Mouse (Mus musculus) kidney, postnatal 0 days (tissue): ENCODE data around the gene Rpl27a. TPM values are rescaled to one million over a fixed set of nuclear protein-coding genes. Genes with fewer than 3 reads are reported as not detected.

ENCODE experiments used
- ATAC-seq: fragments of 200-750 bp; cut with Nextera tagmentation; replicated peaks from 2 replicates; pipeline ENCODE4 v1.8.0; 2017; ENCODE audit warnings: low read depth, moderate number of reproducible peaks, moderate TSS enrichment, moderate library complexity; ENCODE audit not compliant: low FRiP score
- DNase-seq: peaks from one replicate; pipeline ENCODE4 v3.0.0-alpha.2; 2016; ENCODE audit warnings: low spot score
- H3K27ac ChIP-seq: fragments of 300-500 bp; sonication (generic); 2 replicates; pipeline ENCODE4 v1.5.1; 2014; ENCODE audit warnings: mild to moderate bottlenecking
- H3K27me3 ChIP-seq: fragments of 300-500 bp; sonication (generic); 2 replicates; pipeline ENCODE4 v1.6.1; 2014; ENCODE audit warnings: low read length, mixed read lengths; ENCODE audit not compliant: insufficient read depth
- H3K36me3 ChIP-seq: fragments of 300-500 bp; sonication (generic); 2 replicates; pipeline ENCODE4 v1.6.1; 2014; ENCODE audit warnings: low read length, mixed read lengths; ENCODE audit not compliant: insufficient read depth
- H3K4me1 ChIP-seq: fragments of 300-500 bp; sonication (generic); replicated peaks from 2 replicates; pipeline ENCODE4 v1.6.1; 2014; ENCODE audit warnings: antibody characterized with exemption, low read length, mixed read lengths; ENCODE audit not compliant: insufficient read depth
- H3K4me2 ChIP-seq: fragments of 300-500 bp; sonication (generic); 2 replicates; pipeline ENCODE4 v1.6.1; 2014; ENCODE audit warnings: mild to moderate bottlenecking, low read length, moderate library complexity, mixed read lengths
- H3K4me3 ChIP-seq: fragments of 300-500 bp; sonication (generic); replicated peaks from 2 replicates; pipeline ENCODE4 v1.5.1; 2014; ENCODE audit warnings: low read depth, low read length
- H3K9ac ChIP-seq: fragments of 300-500 bp; sonication (generic); 2 replicates; pipeline ENCODE4 v1.6.1; 2014; ENCODE audit warnings: low read depth, low read length
- H3K9me3 ChIP-seq: fragments of 300-500 bp; sonication (generic); replicated peaks from 2 replicates; pipeline ENCODE4 v1.6.1; 2016; ENCODE audit warnings: low read length, inconsistent platforms, mixed read lengths
- CTCF ChIP-seq: IDR thresholded peaks from 2 replicates; pipeline ENCODE4 v1.5.1; 2016; ENCODE audit warnings: antibody characterized with exemption, low read depth, mild to moderate bottlenecking, moderate library complexity
- WGBS: fragments of 180-500 bp; shearing (Covaris S2); extraction: QIAGEN DNeasy Blood & Tissue Kit; methylation state at CpG from one replicate; pipeline ENCODE4 v1.1.7; 2014; 5-methylcytosine and 5-hydroxymethylcytosine counted together
- polyA plus RNA-seq: library from polyadenylated mRNA; unstranded; fragments of >200 nt; fragmentation: Nextera tagmentation; extraction: Ambion mirVana; gene quantifications from 2 replicates; pipeline ENCODE4 v1.2.1, GENCODE M21; 2015

Rpl27a gene
- polyA plus RNA-seq, 1 experiment from 2014 or later = 166 TPM

- Histone ChIP-seq H3K36me3 (peaks cover 28% of the 10 kb centered on the region; the same call in 1 of the 2 replicates), H3K4me2 (no peak overlapping the region), H3K9ac (no peak overlapping the region), H3K4me3 (no peak overlapping the region), H3K4me1 (no peaks in the 10 kb centered on the region), H3K27ac (no peak overlapping the region), H3K9me3 (no peaks in the 10 kb centered on the region), H3K27me3 (no peaks in the 10 kb centered on the region)
- ATAC-seq (no peak), DNase-seq (no peak)
- WGBS = 87% methylated on average over 5 of the region's 5 CpGs
- no peak for TF ChIP-seq CTCF
Measured at GRCm38 (mm10) chr7:109546726-109547125, 27.8 kb downstream of the Rpl27a start.

GRCm38 (mm10) chr7:109559536-109559935 is 40.6 kb downstream of the Rpl27a start:
- no peak overlapping the region for H3K4me2 ChIP-seq
- peaks cover 5% of the 10 kb centered on the region; the same call in 1 of the 2 replicates for H3K36me3 ChIP-seq
- no peaks in the 10 kb centered on the region for H3K9me3 ChIP-seq
- no peak overlapping the region for H3K27ac ChIP-seq
- ATAC-seq = no peak
- H3K27me3 ChIP-seq = no peaks in the 10 kb centered on the region
- WGBS = 44% methylated on average over 6 of the region's 6 CpGs
- DNase-seq = no peak
- H3K4me3 ChIP-seq = no peak overlapping the region
- H3K9ac ChIP-seq = no peak overlapping the region
- peaks cover 27% of the 10 kb centered on the region for H3K4me1 ChIP-seq
- no peak for TF ChIP-seq CTCF

GRCm38 (mm10) chr7:109561466-109562153 is 42.7 kb downstream of the Rpl27a start:
- ATAC-seq = no peak
- H3K36me3 ChIP-seq = peaks cover 5% of the 10 kb centered on the region; the same call in 1 of the 2 replicates
- no peak overlapping the region for H3K4me3 ChIP-seq
- DNase-seq = no peak
- H3K27ac ChIP-seq = no peak overlapping the region
- no peaks in the 10 kb centered on the region for H3K9me3 ChIP-seq
- peaks cover 27% of the 10 kb centered on the region for H3K4me1 ChIP-seq
- TF ChIP-seq CTCF = no peak
- H3K4me2 ChIP-seq = no peak overlapping the region
- WGBS = 38% methylated on average over 8 of the region's 8 CpGs
- H3K9ac ChIP-seq = no peak overlapping the region
- H3K27me3 ChIP-seq = no peaks in the 10 kb centered on the region

- no peak for TF ChIP-seq CTCF
- H3K9me3 ChIP-seq = no peaks in the 10 kb centered on the region
- peaks cover 27% of the 10 kb centered on the region for H3K4me1 ChIP-seq
- H3K9ac ChIP-seq = peak overlapping the region; percentile 31; the same call in 1 of the 2 replicates
- DNase-seq (no peak), ATAC-seq (no peak)
- WGBS = 17% methylated on average over 4 of the region's 4 CpGs
- H3K27ac ChIP-seq = peak overlapping the region; percentile 54; the same call in 1 of the 2 replicates
- no peaks in the 10 kb centered on the region for H3K27me3 ChIP-seq
- no peak overlapping the region for H3K4me3 ChIP-seq
- H3K4me2 ChIP-seq = 0 out of 2 replicates have a peak overlapping the region, but pooled peaks have one; percentile 21
- H3K36me3 ChIP-seq = no peaks in the 10 kb centered on the region
Measured at GRCm38 (mm10) chr7:109562154-109562599, 43.2 kb downstream of the Rpl27a start.

GRCm38 (mm10) chr7:109562676-109563075 is 43.7 kb downstream of the Rpl27a start:
- H3K4me2 ChIP-seq = no peak overlapping the region
- H3K9ac ChIP-seq = peak overlapping the region; percentile 31; the same call in 1 of the 2 replicates
- 28% methylated on average over 5 of the region's 5 CpGs for WGBS
- H3K27me3 ChIP-seq = no peaks in the 10 kb centered on the region
- DNase-seq = no peak
- TF ChIP-seq CTCF = no peak
- no peaks in the 10 kb centered on the region for H3K36me3 ChIP-seq
- H3K4me1 ChIP-seq = peaks cover 27% of the 10 kb centered on the region
- 0 out of 2 replicates have a peak, but pooled peaks have one; percentile 12 for ATAC-seq
- H3K27ac ChIP-seq = peak overlapping the region; percentile 54; the same call in 1 of the 2 replicates
- H3K9me3 ChIP-seq = no peaks in the 10 kb centered on the region
- H3K4me3 ChIP-seq = no peak overlapping the region

- H3K27ac ChIP-seq = peak overlapping the region; percentile 0; the same call in 1 of the 2 replicates
Measured at GRCm38 (mm10) chr7:109563775-109564362, 44.9 kb downstream of the Rpl27a start.

More at GRCm38 (mm10) chr7:109563775-109564362, 44.9 kb downstream of the Rpl27a start:
- Histone ChIP-seq H3K4me2 (no peak overlapping the region), H3K4me1 (peaks cover 27% of the 10 kb centered on the region), H3K9ac (no peak overlapping the region), H3K36me3 (peaks cover 5% of the 10 kb centered on the region; the same call in 1 of the 2 replicates), H3K4me3 (no peak overlapping the region), H3K27me3 (no peaks in the 10 kb centered on the region), H3K9me3 (no peaks in the 10 kb centered on the region)
- WGBS = 47% methylated on average over 4 of the region's 4 CpGs
- TF ChIP-seq CTCF = no peak
- no peak for ATAC-seq
- DNase-seq = no peak
